Mouse (Mus musculus): Measurements from ENCODE around the gene Zfp207.

- TF ChIP-seq CTCF (IDR thresholded peaks at IDR 0.05; ENCODE audit: insufficient read depth, low read depth, low read length) (no peak), POLR2A (IDR thresholded peaks at IDR 0.05; ENCODE audit: insufficient read depth, low read depth, low read length) (no peak)
Observed at GRCm38 (mm10) chr11:80449859-80450258, 66.8 kb downstream of the Zfp207 start.
